Mouse (Mus musculus): ENCODE data around the gene Naa20.

GRCm38 (mm10) chr2:145866238-145866637, 35.7 kb upstream of the Naa20 start:
- no peak for TF ChIP-seq POLR2A (IDR thresholded peaks at IDR 0.05; ENCODE audit: insufficient read length, low read depth)
- no peak for TF ChIP-seq CEBPB (IDR thresholded peaks at IDR 0.05; ENCODE audit: insufficient read depth, poor library complexity, severe bottlenecking)
- TF ChIP-seq MAX (IDR thresholded peaks at IDR 0.05; ENCODE audit: low read depth) = no peak
- TF ChIP-seq REST (IDR thresholded peaks at IDR 0.05; ENCODE audit: insufficient read depth, insufficient read length) = no peak
- TF ChIP-seq TCF12 (IDR thresholded peaks at IDR 0.05; ENCODE audit: insufficient read depth, poor library complexity, severe bottlenecking) = no peak
- TF ChIP-seq MYOD1 (IDR thresholded peaks at IDR 0.05; ENCODE audit: control insufficient read depth in 1 of 3, insufficient read length in 2 of 3, low read depth in 2 of 3) = no peak
- no peak for TF ChIP-seq MYOG (IDR thresholded peaks at IDR 0.05; ENCODE audit: control insufficient read depth in 1 of 3, insufficient read depth in 1 of 3, insufficient read length in 2 of 3, low read depth in 2 of 3)
- TF ChIP-seq E2F4 (IDR thresholded peaks at IDR 0.05; ENCODE audit: insufficient read depth) = no peak
- no peak for TF ChIP-seq POLR2AphosphoS2 (IDR thresholded peaks at IDR 0.05; ENCODE audit: insufficient read length, low read depth)
- TF ChIP-seq TCF3 (IDR thresholded peaks at IDR 0.05; ENCODE audit: insufficient read length, low read depth) = no peak
